ENCODE assay signal across 20 mouse cellular contexts in the genomic region with DNA sequence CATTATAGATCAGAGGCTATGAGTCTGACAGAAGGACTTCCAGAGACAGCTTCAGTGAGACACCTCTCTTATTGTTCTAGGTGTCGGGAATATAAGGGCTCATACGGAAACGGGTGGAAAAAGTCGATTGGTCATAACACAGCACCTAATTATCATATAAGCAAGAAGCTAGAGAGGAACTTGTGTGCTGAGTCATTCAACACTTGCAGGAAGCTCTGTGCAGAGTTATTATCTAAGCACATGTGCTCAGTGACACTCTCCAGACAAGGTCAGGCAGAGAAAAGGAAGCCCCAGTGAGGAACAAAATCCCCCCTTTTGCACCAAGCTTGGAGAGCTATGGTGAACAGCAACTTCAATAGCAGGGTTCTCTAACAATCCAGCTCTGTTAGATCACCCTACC.
"Had no signal": no experiment of that assay in that cellular context is flagged by ENCODE, and none has a peak within 500 bp of the region (broad histone marks: within the 10 kb centered on the region; RNA-seq: fewer than 3 reads in every experiment).

No protein-coding gene starts in this region.

- H3K27me3 ChIP-seq: limb, embryonic 13.5 days; lung, embryonic 15.5 days; midbrain, embryonic 12.5 days; neural tube, embryonic 13.5 days; stomach, embryonic 15.5 days had no signal

- H3K36me3 ChIP-seq: limb, embryonic 10.5 days; limb, embryonic 13.5 days; lung, embryonic 15.5 days; midbrain, embryonic 12.5 days; neural tube, embryonic 13.5 days; stomach, embryonic 15.5 days had no signal

- H3K4me1 ChIP-seq: limb, embryonic 10.5 days; limb, embryonic 13.5 days; lung, embryonic 15.5 days; midbrain, embryonic 12.5 days; neural tube, embryonic 13.5 days; stomach, embryonic 15.5 days had no signal

- H3K27ac ChIP-seq: kidney, postnatal 0 days; layer of hippocampus, adult 2 months; limb, embryonic 10.5 days; limb, embryonic 13.5 days; liver, embryonic 14.5 days; lung, embryonic 15.5 days; midbrain, embryonic 12.5 days; neural tube, embryonic 13.5 days; stomach, embryonic 15.5 days had no signal

- H3K9ac ChIP-seq: limb, embryonic 13.5 days; liver, embryonic 14.5 days; liver, postnatal 0 days; lung, embryonic 15.5 days; midbrain, embryonic 12.5 days; neural tube, embryonic 13.5 days; stomach, embryonic 15.5 days had no signal

- H3K4me3 ChIP-seq: layer of hippocampus, adult 2 months; limb, embryonic 10.5 days; limb, embryonic 13.5 days; lung, embryonic 15.5 days; midbrain, embryonic 12.5 days; myocyte; neural tube, embryonic 13.5 days; stomach, embryonic 15.5 days had no signal

- H3K4me2 ChIP-seq: limb, embryonic 13.5 days; lung, embryonic 15.5 days; midbrain, embryonic 12.5 days; neural tube, embryonic 13.5 days; stomach, embryonic 15.5 days had no signal

- ATAC-seq: liver, postnatal 0 days; midbrain, embryonic 16.5 days had no signal

- H3K9me3 ChIP-seq: limb, embryonic 10.5 days; limb, embryonic 13.5 days; lung, embryonic 15.5 days; midbrain, embryonic 12.5 days; neural tube, embryonic 13.5 days; stomach, embryonic 15.5 days had no signal

- DNase-seq: kidney, postnatal 25 days; layer of hippocampus, adult 9-11 months; liver, postnatal 0 days; lung, postnatal 10 days; lung, postnatal 4 days; retina, postnatal 1 day; right cerebral cortex, postnatal 25 days; spleen, adult 18-20 months; thymus, postnatal 25 days had no signal
